Mouse (Mus musculus) G1E (cell line): Measurements from ENCODE around the gene Hist2h2aa2. TPM values are rescaled to one million over a fixed set of nuclear protein-coding genes. Genes with fewer than 3 reads are reported as not detected.
A peak's percentile ranks its signal among the peaks of the same experiment; 100 is the strongest.
"Not testable (repeated sequence)": the region's sequence is repeated elsewhere in the genome, so short reads cannot be mapped to it uniquely, and the experiment has no call there.

Source experiments
- ATAC-seq: 2 replicates; pipeline ENCODE4 v1.8.0; 2016; ENCODE audit warnings: mild to moderate bottlenecking; ENCODE audit not compliant: insufficient number of reproducible peaks, poor library complexity, low FRiP score, severe bottlenecking; ENCODE audit errors: extremely low read depth
- DNase-seq: peaks from one replicate; pipeline ENCODE4 v3.0.0; 2012; ENCODE audit warnings: low spot score
- H3K27me3 ChIP-seq: 2 replicates; pipeline ENCODE4 v1.6.1; 2012; ENCODE audit warnings: mild to moderate bottlenecking, low read length, inconsistent platforms; ENCODE audit not compliant: insufficient read depth
- H3K36me3 ChIP-seq: replicated peaks from 2 replicates; pipeline ENCODE3; 2012; ENCODE audit warnings: mild to moderate bottlenecking, inconsistent platforms
- H3K4me1 ChIP-seq: 2 replicates; pipeline ENCODE4 v1.6.1; 2012; ENCODE audit warnings: low read depth, low read length, inconsistent platforms, mixed read lengths; ENCODE audit not compliant: insufficient read depth
- H3K4me3 ChIP-seq: 2 replicates; pipeline ENCODE4 v1.5.1; 2012; ENCODE audit warnings: low read depth, mild to moderate bottlenecking, inconsistent platforms, low read length, moderate library complexity, mixed read lengths
- H3K9me3 ChIP-seq: replicated peaks from 2 replicates; pipeline ENCODE4 v1.6.1; 2012; ENCODE audit warnings: inconsistent platforms
- CTCF ChIP-seq: IDR thresholded peaks from 2 replicates; pipeline ENCODE4 v1.5.1; 2012; ENCODE audit warnings: low read depth, low read length, inconsistent platforms, mixed read lengths
- GATA1 ChIP-seq: IDR thresholded peaks from 2 replicates; pipeline ENCODE4 v1.6.1; 2012; ENCODE audit warnings: borderline replicate concordance, low read length, inconsistent platforms, mixed read lengths
- GATA2 ChIP-seq: IDR thresholded peaks from 2 replicates; pipeline ENCODE4 v1.6.1; 2012; ENCODE audit warnings: low read depth, low read length, inconsistent platforms, borderline replicate concordance
- POLR2AphosphoS5 ChIP-seq: IDR thresholded peaks from 2 replicates; pipeline ENCODE4 v1.6.1; 2012; ENCODE audit warnings: low read depth, low read length, inconsistent platforms; ENCODE audit not compliant: insufficient replicate concordance
- TAL1 ChIP-seq: conservative IDR thresholded peaks from 2 replicates; pipeline ENCODE4 v1.6.1; 2012; ENCODE audit warnings: low read depth, low read length, inconsistent platforms, mixed read lengths
- polyA plus RNA-seq: library from polyadenylated mRNA; stranded (reverse); fragments of >175 nt; gene quantifications from 2 replicates; pipeline ENCODE4 v1.2.3, GENCODE M21; 2012
- total RNA-seq, 2 experiments: library from RNA; stranded (forward) in 1 of 2; stranded (reverse) in 1 of 2; fragments of 200-1000 nt in 1 of 2; fragments of >200 nt in 1 of 2; fragmentation: Nextera tagmentation in 1 of 2; gene quantifications; 2 replicates each; pipeline ENCODE4 v1.2.3; 2014 to 2017

The Hist2h2aa2 gene
- total and polyA plus RNA-seq, 3 experiments = 39.6 to 2,156 (median 1,341) TPM

DNA sequence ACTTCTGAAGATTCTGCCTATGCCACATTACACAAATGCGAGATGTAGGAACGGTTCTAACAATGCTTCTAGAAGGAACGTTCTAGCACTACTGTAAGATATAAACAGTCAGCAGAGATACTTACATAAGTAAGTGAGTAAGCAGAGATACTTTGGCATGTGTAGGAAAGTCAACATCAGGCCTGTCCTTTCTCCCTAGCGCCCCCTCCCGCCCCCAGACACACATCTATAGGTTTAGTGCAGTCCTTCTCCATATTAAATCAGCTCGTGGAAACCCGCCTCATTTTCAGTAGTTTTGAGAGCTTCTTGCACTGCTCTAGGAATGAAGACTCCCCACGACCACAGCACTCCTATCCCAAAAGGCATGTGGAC is 37.3 kb upstream of the Hist2h2aa2 start:
- peaks cover 34% of the 10 kb centered on the region for H3K4me1 ChIP-seq
- peaks cover 6% of the 10 kb centered on the region; the same call in 1 of the 2 replicates for H3K27me3 ChIP-seq
- H3K36me3 ChIP-seq = no peaks in the 10 kb centered on the region
- H3K9me3 ChIP-seq = no peaks in the 10 kb centered on the region
- TF ChIP-seq GATA2 (no peak), TAL1 (no peak), GATA1 (no peak), CTCF (no peak), POLR2AphosphoS5 (no peak)
- peak overlapping the region; percentile 71 for H3K4me3 ChIP-seq
- DNase-seq (peak; percentile 28), ATAC-seq (no peak)

DNA sequence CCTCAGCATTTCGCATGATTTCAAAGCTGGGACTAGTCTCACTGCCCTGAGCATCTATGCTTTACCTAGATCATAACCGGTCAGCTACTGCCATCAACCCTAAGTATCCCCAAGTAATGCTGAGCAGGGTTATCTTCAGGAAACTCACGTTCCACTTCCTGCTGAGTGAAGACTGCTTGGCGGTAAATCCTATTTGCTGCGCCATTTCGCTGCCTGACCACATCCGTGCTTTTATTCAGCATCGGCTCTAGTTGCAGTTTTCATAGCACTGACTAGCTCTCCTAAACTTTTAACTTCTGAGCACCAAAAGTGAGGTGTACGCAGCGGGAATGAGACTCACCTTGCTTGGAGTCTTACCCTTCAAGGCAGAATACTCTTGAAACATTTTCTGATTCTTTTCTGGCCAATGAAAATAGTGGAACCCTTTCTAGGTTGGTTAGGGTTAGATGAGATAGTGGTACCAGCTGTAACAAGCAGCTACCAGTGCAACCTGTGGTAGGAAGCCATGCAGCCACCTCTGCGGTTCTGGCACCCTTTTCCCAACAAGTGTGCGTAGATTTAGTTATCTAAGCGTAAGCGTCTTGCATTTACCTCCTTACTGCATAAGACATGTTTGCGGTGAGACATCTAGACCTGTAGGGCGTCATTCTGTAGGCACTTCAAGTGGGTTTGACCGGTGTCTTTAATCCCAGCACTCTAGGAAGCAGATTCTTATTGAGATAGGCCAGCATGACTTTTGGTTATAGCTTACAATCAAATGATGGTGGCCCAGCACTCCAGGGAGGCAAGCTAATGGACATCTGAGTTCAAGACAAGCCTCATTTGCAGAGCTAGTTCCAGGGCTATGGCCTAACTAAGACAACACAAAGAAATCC is 33.8 kb upstream of the Hist2h2aa2 start:
- ATAC-seq (peak; percentile 18), DNase-seq (peak; percentile 19)
- no peaks in the 10 kb centered on the region for H3K36me3 ChIP-seq
- TF ChIP-seq POLR2AphosphoS5 (peak; percentile 96; the same call in 1 of the 2 replicates), GATA1 (no peak), GATA2 (no peak), TAL1 (no peak), CTCF (0 out of 2 replicates have a peak, but pooled peaks have one; percentile 3)
- no peaks in the 10 kb centered on the region for H3K9me3 ChIP-seq
- H3K4me1 ChIP-seq = peaks cover 37% of the 10 kb centered on the region
- H3K4me3 ChIP-seq = peak overlapping the region; percentile 67
- H3K27me3 ChIP-seq = no peaks in the 10 kb centered on the region

DNA sequence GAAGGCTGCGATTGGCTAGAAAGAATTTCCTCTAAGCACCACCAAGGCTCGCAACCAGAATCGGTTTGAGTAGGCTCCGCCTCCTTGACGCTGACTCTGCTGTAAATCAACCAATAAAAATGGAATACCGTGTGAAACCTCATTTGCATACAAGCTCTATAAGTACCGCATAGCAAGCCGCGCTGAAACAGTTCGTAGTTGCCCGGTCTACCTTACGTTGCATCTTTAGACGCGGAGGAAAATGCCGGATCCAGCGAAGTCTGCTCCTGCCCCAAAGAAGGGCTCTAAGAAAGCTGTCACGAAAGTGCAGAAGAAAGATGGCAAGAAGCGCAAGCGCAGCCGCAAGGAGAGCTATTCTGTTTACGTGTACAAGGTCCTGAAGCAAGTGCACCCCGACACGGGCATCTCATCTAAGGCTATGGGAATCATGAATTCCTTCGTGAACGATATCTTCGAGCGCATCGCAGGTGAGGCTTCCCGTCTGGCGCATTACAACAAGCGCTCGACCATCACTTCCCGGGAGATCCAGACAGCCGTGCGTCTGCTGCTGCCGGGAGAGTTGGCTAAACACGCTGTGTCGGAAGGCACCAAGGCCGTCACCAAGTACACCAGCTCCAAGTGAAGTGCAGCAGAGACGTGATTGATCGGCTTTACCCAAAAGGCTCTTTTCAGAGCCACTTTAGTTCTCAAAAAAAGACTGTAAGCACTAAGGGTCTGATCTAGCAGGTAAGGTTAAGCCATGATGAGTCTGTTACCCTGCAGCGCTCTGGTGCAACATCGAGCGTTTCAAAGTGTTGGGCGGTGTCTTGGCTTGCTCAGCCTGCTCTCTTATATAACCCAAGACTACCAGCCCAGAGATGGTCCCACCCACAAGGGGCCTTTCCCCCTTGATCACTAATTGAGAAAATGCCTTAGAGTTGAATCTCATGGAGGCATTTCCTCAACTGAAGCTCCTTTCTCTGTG is 29.7 kb upstream of the Hist2h2aa2 start, which contains the start of gene Hist2h2bb:
Gene Hist2h2bb, plus strand, starts transcription at position 242 of the 964 bp plus-strand sequence.
- Histone ChIP-seq H3K4me3 (peak within 1 kb of the TSS; percentile 72), H3K9me3 (no peaks in the 10 kb centered on the region), H3K4me1 (peaks cover 33% of the 10 kb centered on the region), H3K36me3 (no peaks in the 10 kb centered on the region), H3K27me3 (no peaks in the 10 kb centered on the region)
- TF ChIP-seq POLR2AphosphoS5 (peak; percentile 99), GATA2 (no peak)
- DNase-seq (peak; percentile 86), ATAC-seq (peak; percentile 79)

DNA sequence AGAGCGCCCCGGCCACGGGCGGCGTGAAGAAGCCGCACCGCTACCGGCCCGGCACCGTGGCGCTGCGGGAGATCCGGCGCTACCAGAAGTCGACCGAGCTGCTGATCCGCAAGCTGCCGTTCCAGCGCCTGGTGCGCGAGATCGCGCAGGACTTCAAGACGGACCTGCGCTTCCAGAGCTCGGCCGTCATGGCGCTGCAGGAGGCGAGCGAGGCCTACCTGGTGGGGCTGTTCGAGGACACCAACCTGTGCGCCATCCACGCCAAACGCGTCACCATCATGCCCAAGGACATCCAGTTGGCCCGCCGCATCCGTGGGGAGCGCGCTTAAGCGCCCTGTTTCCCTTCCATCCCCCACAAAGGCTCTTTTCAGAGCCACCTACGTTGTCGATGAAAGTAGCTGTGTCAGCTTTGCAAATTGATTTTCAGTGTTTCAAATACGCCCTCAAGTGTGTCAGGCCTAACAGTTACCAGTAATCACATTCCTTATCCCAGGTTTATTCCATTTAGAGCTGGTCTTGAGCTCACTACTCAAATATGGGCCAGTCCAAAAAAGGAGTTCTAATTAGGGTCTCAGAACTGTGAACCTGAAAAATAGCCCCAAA is 28.8 kb upstream of the Hist2h2aa2 start:
- not testable (repeated sequence) for H3K27me3 ChIP-seq, DNase-seq, H3K36me3 ChIP-seq, H3K9me3 ChIP-seq, ATAC-seq
- Histone ChIP-seq H3K4me1 (peaks cover 35% of the 10 kb centered on the region), H3K4me3 (peak overlapping the region; percentile 72)
- TF ChIP-seq POLR2AphosphoS5 = peak; percentile 87; the same call in 1 of the 2 replicates

DNA sequence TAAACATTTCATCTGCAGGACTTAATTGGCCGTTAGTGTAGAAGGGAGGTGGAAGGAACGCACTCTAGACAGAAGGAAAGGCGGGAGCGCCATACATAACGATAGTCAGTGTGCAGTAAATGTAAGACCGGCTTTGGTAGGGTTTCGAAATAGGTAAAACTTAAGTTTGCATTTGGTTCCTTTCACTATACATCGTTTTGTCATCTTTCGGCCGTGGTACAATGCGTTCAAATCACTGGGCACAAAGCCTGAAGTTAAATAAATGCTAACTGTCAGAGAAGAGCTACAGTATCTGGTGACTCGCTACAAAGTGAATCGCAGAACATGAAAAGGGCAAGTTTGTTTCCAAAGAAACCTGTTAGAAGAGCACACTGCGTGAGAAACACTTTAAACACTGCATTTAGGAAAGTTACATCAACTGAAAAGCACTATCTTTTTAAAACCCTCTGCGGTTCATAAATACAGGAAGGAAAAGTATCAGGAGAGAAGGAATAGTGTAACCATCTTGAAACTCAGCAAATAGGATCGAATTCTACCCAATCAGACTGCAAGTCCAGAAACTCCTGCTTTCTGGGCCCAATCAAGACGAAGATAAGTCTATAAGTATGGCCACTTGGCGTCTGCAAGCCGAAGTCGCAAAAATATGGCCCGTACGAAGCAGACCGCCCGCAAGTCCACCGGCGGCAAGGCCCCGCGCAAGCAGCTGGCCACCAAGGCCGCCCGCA is 28.1 kb upstream of the Hist2h2aa2 start, which contains the start of gene Hist2h3b:
Gene Hist2h3b, plus strand, starts transcription at position 604 of the 725 bp plus-strand sequence.
- peak within 1 kb of the TSS; percentile 72 for H3K4me3 ChIP-seq
- no peaks in the 10 kb centered on the region for H3K27me3 ChIP-seq
- no peaks in the 10 kb centered on the region for H3K36me3 ChIP-seq
- peaks cover 33% of the 10 kb centered on the region for H3K4me1 ChIP-seq
- H3K9me3 ChIP-seq = no peaks in the 10 kb centered on the region
- ATAC-seq (peak; percentile 41), DNase-seq (peak; percentile 58)
- TF ChIP-seq GATA2 (no peak), CTCF (no peak), GATA1 (no peak), TAL1 (no peak), POLR2AphosphoS5 (no peak; the same call in 1 of the 2 replicates)

DNA sequence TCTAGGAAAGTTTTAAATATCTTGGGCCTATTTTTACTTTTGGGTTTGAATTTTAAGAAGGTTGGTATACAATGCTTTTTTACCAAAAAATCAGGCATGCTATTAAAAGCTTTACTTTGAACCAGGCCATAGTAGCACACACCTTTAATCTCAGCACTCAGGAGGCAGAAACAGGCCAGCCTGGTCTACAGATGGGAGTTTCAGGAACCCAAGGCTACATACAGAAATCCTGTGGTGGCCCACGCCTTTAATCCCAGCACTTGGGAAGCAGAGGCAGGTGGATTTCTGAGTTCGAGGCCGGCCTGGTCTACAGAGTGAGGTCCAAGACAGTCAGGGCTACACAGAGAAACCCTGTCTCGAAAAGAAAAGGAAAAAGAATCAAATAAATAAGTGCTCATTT is 27.5 kb upstream of the Hist2h2aa2 start:
- DNase-seq = no peak
- H3K4me3 ChIP-seq = no peak overlapping the region
- no peaks in the 10 kb centered on the region for H3K36me3 ChIP-seq
- no peak for ATAC-seq
- TF ChIP-seq TAL1 = no peak
- no peak for TF ChIP-seq GATA1
- no peak for TF ChIP-seq CTCF
- TF ChIP-seq POLR2AphosphoS5 = no peak
- no peak for TF ChIP-seq GATA2
- peaks cover 39% of the 10 kb centered on the region for H3K4me1 ChIP-seq
- no peaks in the 10 kb centered on the region for H3K9me3 ChIP-seq
- no peaks in the 10 kb centered on the region for H3K27me3 ChIP-seq
